Mouse (Mus musculus) heart, embryonic 12.5 days (tissue): ENCODE data around the gene Muc1. TPM values are rescaled to one million over a fixed set of nuclear protein-coding genes. Genes with fewer than 3 reads are reported as not detected.

Source experiments
- ATAC-seq: fragments of 200-750 bp; cut with Nextera tagmentation; 2 replicates; pipeline ENCODE4 v1.8.0; 2017; ENCODE audit warnings: moderate TSS enrichment, moderate library complexity; ENCODE audit not compliant: insufficient number of reproducible peaks, low FRiP score
- H3K27ac ChIP-seq: fragments of 300-500 bp; sonication (generic); 2 replicates; pipeline ENCODE4 v1.5.1; 2016; ENCODE audit warnings: mild to moderate bottlenecking, moderate library complexity; ENCODE audit not compliant: poor library complexity, severe bottlenecking
- H3K27me3 ChIP-seq: fragments of 300-500 bp; sonication (generic); replicated peaks from 2 replicates; pipeline ENCODE4 v1.6.1; 2016; ENCODE audit warnings: mild to moderate bottlenecking, moderate library complexity
- H3K36me3 ChIP-seq: fragments of 300-500 bp; sonication (generic); 2 replicates; pipeline ENCODE4 v1.6.1; 2016; ENCODE audit warnings: mild to moderate bottlenecking, moderate library complexity
- H3K4me1 ChIP-seq: fragments of 300-500 bp; sonication (generic); replicated peaks from 2 replicates; pipeline ENCODE4 v1.6.1; 2016; ENCODE audit warnings: mild to moderate bottlenecking
- H3K4me2 ChIP-seq: fragments of 300-500 bp; sonication (generic); 2 replicates; pipeline ENCODE4 v1.6.1; 2016; ENCODE audit warnings: mild to moderate bottlenecking, moderate library complexity
- H3K4me3 ChIP-seq: fragments of 300-500 bp; sonication (generic); 2 replicates; pipeline ENCODE4 v1.5.1; 2016; ENCODE audit warnings: mild to moderate bottlenecking
- H3K9ac ChIP-seq: fragments of 300-500 bp; sonication (generic); 2 replicates; pipeline ENCODE4 v1.6.1; 2016; ENCODE audit warnings: mild to moderate bottlenecking, moderate library complexity
- H3K9me3 ChIP-seq: fragments of 300-500 bp; sonication (generic); replicated peaks from 2 replicates; pipeline ENCODE4 v1.6.1; 2016; ENCODE audit warnings: mild to moderate bottlenecking, moderate library complexity
- WGBS: fragments of 180-500 bp; shearing (Covaris S2); methylation state at CpG from one replicate; pipeline ENCODE4 v1.1.7; 2016; 5-methylcytosine and 5-hydroxymethylcytosine counted together
- polyA plus RNA-seq: library from polyadenylated mRNA; unstranded; fragments of >200 nt; fragmentation: Nextera tagmentation; extraction: Ambion mirVana; gene quantifications from 2 replicates; pipeline ENCODE4 v1.2.1, GENCODE M21; 2016

Muc1 gene
- polyA plus RNA-seq, 1 experiment from 2014 or later = not detected

DNA sequence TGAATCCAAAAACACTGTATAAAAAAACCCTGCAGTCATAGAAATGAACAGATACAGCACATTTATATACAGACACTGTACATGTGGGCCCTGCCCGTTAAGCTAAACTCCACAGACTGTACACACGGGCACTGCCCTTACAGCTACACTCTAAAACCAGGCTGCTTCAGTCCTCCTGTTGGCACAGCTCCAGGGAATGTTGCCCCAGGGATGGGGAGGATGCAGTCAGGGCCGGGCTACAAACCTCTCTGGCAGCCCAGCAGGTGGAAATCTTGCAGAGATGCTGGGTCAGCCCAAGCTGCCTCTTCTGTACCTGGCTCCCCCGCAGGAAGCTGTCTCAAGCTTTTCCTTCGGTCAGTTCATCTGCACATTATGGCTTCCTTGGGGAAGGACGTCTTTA, 42.9 kb downstream of the Muc1 start:
- Histone ChIP-seq H3K9me3 (no peaks in the 10 kb centered on the region), H3K9ac (no peak overlapping the region), H3K4me1 (peaks cover 49% of the 10 kb centered on the region), H3K27ac (no peak overlapping the region), H3K4me3 (no peak overlapping the region), H3K36me3 (peaks cover 42% of the 10 kb centered on the region), H3K4me2 (no peak overlapping the region), H3K27me3 (no peaks in the 10 kb centered on the region)
- ATAC-seq = no peak
- WGBS = 61% methylated on average over 6 of the region's 6 CpGs

DNA sequence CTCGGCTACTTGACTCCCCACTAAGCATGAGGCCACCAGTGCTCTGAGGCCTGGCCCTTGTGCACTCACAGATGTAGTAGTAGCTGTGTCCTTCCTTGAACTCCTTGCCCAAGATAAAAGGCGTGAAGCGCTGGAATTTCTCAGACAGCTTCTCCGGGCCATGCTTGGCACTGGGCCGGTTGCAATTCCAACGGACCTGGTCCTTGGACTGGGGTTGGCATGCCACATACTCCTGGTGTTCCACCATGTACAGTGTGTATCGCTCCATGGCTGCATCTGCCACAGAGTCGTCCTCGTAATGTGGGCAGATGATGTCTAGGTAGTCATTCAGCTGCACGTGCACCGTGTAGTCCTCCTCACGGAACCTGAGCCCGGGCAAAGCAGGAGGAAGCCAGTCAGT, 47.2 kb downstream of the Muc1 start:
- peaks cover 44% of the 10 kb centered on the region for H3K4me1 ChIP-seq
- H3K4me2 ChIP-seq = peak overlapping the region; percentile 93; the same call in 1 of the 2 replicates
- H3K27me3 ChIP-seq = no peaks in the 10 kb centered on the region
- WGBS = 86% methylated on average over 13 of the region's 13 CpGs
- H3K9me3 ChIP-seq = no peaks in the 10 kb centered on the region
- ATAC-seq = no peak
- no peak overlapping the region for H3K4me3 ChIP-seq
- no peak overlapping the region for H3K9ac ChIP-seq
- no peak overlapping the region for H3K27ac ChIP-seq
- H3K36me3 ChIP-seq = peaks cover 37% of the 10 kb centered on the region

DNA sequence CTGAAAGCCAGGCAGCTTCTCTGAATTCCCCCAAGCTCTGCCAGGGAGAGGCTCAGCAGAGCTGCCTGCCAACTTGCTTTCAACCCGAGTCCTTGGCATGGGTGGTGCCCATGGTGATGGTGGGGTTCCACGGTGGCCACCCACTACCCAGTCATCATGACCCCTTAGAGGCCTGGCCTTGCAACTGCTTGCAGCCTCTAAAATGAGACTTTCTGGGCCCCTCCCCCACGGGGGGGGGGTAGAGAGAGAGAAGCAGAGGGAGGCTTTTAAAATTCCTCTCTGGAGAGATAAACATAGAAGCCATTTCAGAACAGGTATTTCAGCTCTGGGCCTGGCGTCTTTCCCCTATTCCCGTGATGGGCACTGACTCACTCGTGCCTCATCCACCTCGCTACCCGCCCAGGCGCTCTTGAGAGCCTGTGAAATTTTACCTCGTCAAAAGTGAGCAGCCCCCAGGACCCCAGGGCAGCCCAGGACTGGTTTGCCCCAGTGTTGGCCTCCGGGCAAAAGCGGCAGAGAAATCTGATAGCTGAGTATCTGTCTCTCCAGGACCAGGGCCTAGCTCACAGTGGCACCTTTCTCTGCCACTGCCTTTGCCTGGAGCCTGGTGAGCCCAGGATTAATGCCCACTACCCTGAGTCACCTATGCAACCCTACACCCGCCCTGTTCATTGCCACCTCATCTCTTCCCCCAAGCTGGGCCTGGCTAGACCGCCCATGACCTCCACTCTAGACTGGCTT, 48.6 kb downstream of the Muc1 start:
- Histone ChIP-seq H3K9ac (peak overlapping the region; percentile 87), H3K4me2 (peak overlapping the region; percentile 93), H3K27ac (peak overlapping the region; percentile 91), H3K4me3 (peak overlapping the region; percentile 64), H3K4me1 (peaks cover 44% of the 10 kb centered on the region), H3K27me3 (no peaks in the 10 kb centered on the region), H3K36me3 (peaks cover 25% of the 10 kb centered on the region), H3K9me3 (no peaks in the 10 kb centered on the region)
- WGBS = 16% methylated on average over 14 of the region's 14 CpGs
- ATAC-seq = no peak; the same call in 1 of the 2 replicates

GRCm38 (mm10) chr3:89278107-89278506, 49.2 kb downstream of the Muc1 start:
- peak overlapping the region; percentile 87 for H3K9ac ChIP-seq
- ATAC-seq = peak; percentile 46
- peaks cover 44% of the 10 kb centered on the region for H3K4me1 ChIP-seq
- H3K9me3 ChIP-seq = no peaks in the 10 kb centered on the region
- WGBS = 31% methylated on average over 7 of the region's 7 CpGs
- no peaks in the 10 kb centered on the region for H3K27me3 ChIP-seq
- peak overlapping the region; percentile 91 for H3K27ac ChIP-seq
- H3K4me2 ChIP-seq = peak overlapping the region; percentile 93
- H3K4me3 ChIP-seq = peak overlapping the region; percentile 64
- H3K36me3 ChIP-seq = peaks cover 21% of the 10 kb centered on the region

DNA sequence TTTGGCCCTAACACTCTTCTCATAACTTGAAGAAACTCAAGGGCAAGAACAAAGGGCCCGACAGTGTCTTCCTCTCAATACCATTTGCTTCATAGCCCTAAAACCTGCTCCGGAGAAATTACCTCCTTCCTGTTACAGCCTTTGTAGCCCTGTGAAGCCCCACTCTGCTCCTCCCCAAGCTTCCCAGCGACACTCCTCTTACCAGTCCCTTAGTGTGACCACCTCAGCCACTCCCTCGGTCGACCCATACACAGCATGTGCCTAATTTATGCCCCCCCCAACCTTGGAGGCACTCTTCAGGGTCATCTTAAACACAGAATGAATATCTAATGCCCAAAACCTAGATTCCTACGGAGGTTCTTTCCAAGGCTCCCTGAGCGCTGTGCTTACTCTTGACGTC, 49.8 kb downstream of the Muc1 start:
- Histone ChIP-seq H3K27ac (peak overlapping the region; percentile 91), H3K4me2 (peak overlapping the region; percentile 93), H3K9ac (peak overlapping the region; percentile 87), H3K27me3 (no peaks in the 10 kb centered on the region), H3K4me3 (peak overlapping the region; percentile 64), H3K36me3 (peaks cover 21% of the 10 kb centered on the region), H3K9me3 (no peaks in the 10 kb centered on the region), H3K4me1 (peaks cover 44% of the 10 kb centered on the region)
- ATAC-seq = no peak
- 10% methylated on average over 8 of the region's 8 CpGs for WGBS

- H3K4me2 ChIP-seq = peak overlapping the region; percentile 93
Measured at GRCm38 (mm10) chr3:89279153-89279890, 50.5 kb downstream of the Muc1 start.

DNA sequence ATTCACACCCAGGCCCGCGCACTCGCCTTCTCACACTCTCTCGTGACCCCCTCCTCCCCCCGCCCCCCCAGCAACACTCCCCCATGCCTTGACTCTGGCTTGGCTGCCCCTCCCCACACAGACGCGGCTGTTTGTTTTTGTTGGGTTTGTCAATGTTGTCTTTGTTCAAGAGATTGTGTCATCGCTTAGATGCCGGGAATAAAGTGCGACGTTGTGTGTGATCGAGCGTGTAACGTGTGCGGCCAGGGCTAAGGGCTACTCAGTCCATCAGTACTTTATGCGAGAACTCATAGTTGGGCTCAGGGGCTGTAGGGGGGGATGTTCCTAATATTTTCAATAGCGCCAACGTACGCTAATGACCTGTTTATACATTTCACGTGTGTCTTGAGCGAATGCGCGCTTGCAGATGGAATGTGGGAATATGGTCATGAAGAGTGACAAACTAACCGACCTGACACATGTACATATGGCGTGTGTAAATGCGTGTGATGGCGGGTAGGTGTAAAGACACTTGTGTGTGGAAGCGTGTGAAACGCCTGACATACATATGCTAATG, 51.3 kb downstream of the Muc1 start:
- Histone ChIP-seq H3K4me1 (peaks cover 44% of the 10 kb centered on the region), H3K4me2 (peak overlapping the region; percentile 93), H3K27me3 (no peaks in the 10 kb centered on the region), H3K9ac (peak overlapping the region; percentile 87), H3K9me3 (no peaks in the 10 kb centered on the region), H3K4me3 (peak overlapping the region; percentile 64), H3K27ac (peak overlapping the region; percentile 91), H3K36me3 (peaks cover 12% of the 10 kb centered on the region)
- ATAC-seq = 0 out of 2 replicates have a peak, but pooled peaks have one; percentile 2
- under 1% methylated on average over 29 of the region's 29 CpGs for WGBS

More at GRCm38 (mm10) chr3:89279153-89279890, 50.5 kb downstream of the Muc1 start:
- peak overlapping the region; percentile 87 for H3K9ac ChIP-seq
- peak; percentile 80 for ATAC-seq
- WGBS = under 1% methylated on average over 35 of the region's 35 CpGs
- peaks cover 17% of the 10 kb centered on the region for H3K36me3 ChIP-seq
- H3K27ac ChIP-seq = peak overlapping the region; percentile 91
- H3K4me1 ChIP-seq = peaks cover 44% of the 10 kb centered on the region
- peak overlapping the region; percentile 64 for H3K4me3 ChIP-seq
- H3K27me3 ChIP-seq = no peaks in the 10 kb centered on the region
- H3K9me3 ChIP-seq = no peaks in the 10 kb centered on the region

DNA sequence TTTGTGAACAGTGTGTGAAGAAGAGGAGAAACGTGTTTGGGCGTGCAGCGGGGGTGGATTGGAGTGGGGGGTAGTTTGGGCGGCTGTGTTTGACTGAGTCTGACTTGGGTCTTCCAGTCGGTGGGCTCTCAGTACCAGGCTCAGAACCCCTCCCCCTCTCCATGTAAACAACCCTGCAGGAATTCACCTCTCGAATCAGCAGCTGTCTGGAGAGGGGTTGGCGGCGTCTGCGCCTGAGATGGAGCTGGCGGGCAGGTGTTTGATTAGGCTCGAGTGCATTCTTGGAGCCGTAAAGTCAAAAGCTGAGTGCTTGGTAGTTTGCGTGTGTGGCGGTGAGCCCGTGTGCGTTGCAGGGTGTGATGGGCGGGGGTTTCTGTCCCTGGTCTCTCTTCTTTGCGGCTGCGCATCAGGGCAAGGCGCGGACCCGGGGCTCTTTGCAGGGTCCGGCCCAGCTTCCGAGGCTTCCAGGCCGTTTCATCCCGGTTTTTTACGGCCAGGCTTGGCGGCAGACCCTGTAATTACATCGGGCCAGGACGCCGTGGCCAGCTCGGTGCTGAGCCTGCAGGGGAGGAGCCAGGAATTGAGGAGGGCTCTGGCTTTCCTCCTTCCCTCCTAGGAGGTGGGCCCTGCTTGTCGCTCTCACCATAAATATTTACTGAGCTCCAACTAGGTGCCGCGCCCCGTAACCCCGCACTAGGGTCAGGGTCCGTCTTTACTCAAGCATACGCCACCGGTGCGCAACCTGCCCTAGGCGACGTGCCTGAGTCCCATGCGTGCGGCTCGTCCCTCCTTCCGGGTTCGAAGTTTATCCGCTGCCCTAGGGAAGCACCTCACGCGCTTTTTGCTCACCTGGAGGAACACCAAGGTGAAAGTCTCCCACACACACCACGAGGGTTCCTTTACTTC, 52.0 kb downstream of the Muc1 start, which contains the start of gene Efna1:
Efna1 (minus strand) TSS at position 537 of the 906 bp plus-strand sequence.
- peak within 1 kb of the TSS; percentile 64 for H3K4me3 ChIP-seq
- H3K36me3 ChIP-seq = peaks cover 4% of the 10 kb centered on the region
- no peaks in the 10 kb centered on the region for H3K27me3 ChIP-seq
- H3K4me2 ChIP-seq = peak within 1 kb of the TSS; percentile 93
- H3K27ac ChIP-seq = peak within 1 kb of the TSS; percentile 91
- under 1% methylated on average over 52 of the region's 52 CpGs for WGBS
- peak within 1 kb of the TSS; percentile 87 for H3K9ac ChIP-seq
- no peak for ATAC-seq
- H3K4me1 ChIP-seq = peaks cover 44% of the 10 kb centered on the region
- H3K9me3 ChIP-seq = no peaks in the 10 kb centered on the region

GRCm38 (mm10) chr3:89281579-89282290, 52.9 kb downstream of the Muc1 start:
- Histone ChIP-seq H3K27me3 (no peaks in the 10 kb centered on the region), H3K4me2 (peak overlapping the region; percentile 93), H3K9ac (peak overlapping the region; percentile 87; the same call in 1 of the 2 replicates), H3K4me3 (peak overlapping the region; percentile 64), H3K27ac (no peak overlapping the region), H3K36me3 (no peaks in the 10 kb centered on the region), H3K4me1 (peaks cover 37% of the 10 kb centered on the region), H3K9me3 (no peaks in the 10 kb centered on the region)
- ATAC-seq = no peak
- 11% methylated on average over 20 of the region's 20 CpGs for WGBS

GRCm38 (mm10) chr3:89282291-89282643, 53.4 kb downstream of the Muc1 start:
- Histone ChIP-seq H3K27me3 (no peaks in the 10 kb centered on the region), H3K36me3 (no peaks in the 10 kb centered on the region), H3K9me3 (no peaks in the 10 kb centered on the region), H3K4me3 (no peak overlapping the region), H3K27ac (no peak overlapping the region), H3K4me2 (0 out of 2 replicates have a peak overlapping the region, but pooled peaks have one; percentile 93), H3K9ac (no peak overlapping the region), H3K4me1 (peaks cover 32% of the 10 kb centered on the region)
- 21% methylated on average over 4 of the region's 4 CpGs for WGBS
- no peak for ATAC-seq
